Comparison of ENCODE assay signal across 17 mouse cellular contexts in the genomic region with DNA sequence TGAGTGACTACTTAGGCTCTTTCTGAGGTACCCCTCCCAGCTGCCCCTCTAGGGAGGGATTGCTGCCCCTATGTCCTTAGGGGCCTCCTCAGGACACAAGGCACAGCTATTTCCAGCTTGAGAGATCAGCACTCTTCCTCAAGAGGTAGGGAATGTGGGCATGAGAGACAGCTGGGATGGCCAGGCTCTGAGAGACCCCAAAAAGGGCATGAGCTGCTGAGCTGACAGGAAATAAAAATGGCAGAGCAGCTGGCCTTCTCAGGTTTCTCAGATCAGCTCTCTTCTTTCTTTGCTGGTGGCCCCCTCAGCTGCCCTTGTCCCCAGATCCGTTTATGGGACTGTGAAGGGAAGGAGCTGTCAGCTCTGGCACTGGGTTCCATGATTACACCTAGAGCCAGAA.
DNase-seq lines count a peak whose midpoint lies in the region; ATAC-seq and TF ChIP-seq lines count a peak whose summit lies in the region.
"Had no signal": no experiment of that assay in that cellular context is flagged by ENCODE, and none has a peak within 500 bp of the region (broad histone marks: within the 10 kb centered on the region; RNA-seq: fewer than 3 reads in every experiment).

No protein-coding gene starts in this region.

- no peak overlapping the region for H3K9ac ChIP-seq in heart, embryonic 15.5 days
- no peak overlapping the region for H3K9ac ChIP-seq in heart, embryonic 12.5 days
- no peak overlapping the region for H3K9ac ChIP-seq in limb, embryonic 13.5 days
- H3K9ac ChIP-seq: liver, postnatal 0 days had no signal

- no peaks in the 10 kb centered on the region for H3K27me3 ChIP-seq in heart, embryonic 15.5 days
- H3K27me3 ChIP-seq in heart, embryonic 12.5 days (replicated peaks): no peaks in the 10 kb centered on the region
- no peaks in the 10 kb centered on the region for H3K27me3 ChIP-seq in embryonic facial prominence, embryonic 10.5 days (replicated peaks; ENCODE audit: low read depth, poor library complexity, severe bottlenecking)
- no peaks in the 10 kb centered on the region for H3K27me3 ChIP-seq in limb, embryonic 13.5 days

- 0 out of 2 replicates have a peak overlapping the region, but pooled peaks have one; percentile 12 for H3K27ac ChIP-seq in heart, embryonic 15.5 days
- H3K27ac ChIP-seq in heart, embryonic 12.5 days (ENCODE audit: poor library complexity, severe bottlenecking): no peak overlapping the region
- H3K27ac ChIP-seq in embryonic facial prominence, embryonic 10.5 days (replicated peaks): peak overlapping the region; percentile 70
- H3K27ac ChIP-seq in gastrocnemius, adult 2 months: peak overlapping the region; percentile 96
- H3K27ac ChIP-seq in limb, embryonic 13.5 days: peak overlapping the region; percentile 56; the same call in 1 of the 2 replicates
- H3K27ac ChIP-seq: kidney, postnatal 0 days had no signal

- no peak for ATAC-seq in heart, embryonic 15.5 days (replicated peaks; ENCODE audit: insufficient number of reproducible peaks, insufficient read depth, low FRiP score, low read depth)
- ATAC-seq in heart, embryonic 12.5 days (ENCODE audit: insufficient number of reproducible peaks, low FRiP score): no peak
- peak; percentile 58 for ATAC-seq in limb, embryonic 13.5 days (ENCODE audit: low FRiP score, low read depth)
- ATAC-seq in granulocyte monocyte progenitor cell, adult 5-6 weeks (replicated peaks; ENCODE audit: poor library complexity, severe bottlenecking): no peak
- ATAC-seq: forebrain, embryonic 14.5 days; liver, postnatal 0 days; midbrain, embryonic 16.5 days had no signal

- no peak overlapping the region for H3K4me2 ChIP-seq in heart, embryonic 15.5 days
- no peak overlapping the region for H3K4me2 ChIP-seq in heart, embryonic 12.5 days
- no peak overlapping the region for H3K4me2 ChIP-seq in limb, embryonic 13.5 days (replicated peaks)

- no peaks in the 10 kb centered on the region for H3K9me3 ChIP-seq in heart, embryonic 15.5 days (replicated peaks)
- H3K9me3 ChIP-seq in heart, embryonic 12.5 days (replicated peaks): no peaks in the 10 kb centered on the region
- no peaks in the 10 kb centered on the region for H3K9me3 ChIP-seq in embryonic facial prominence, embryonic 10.5 days
- no peaks in the 10 kb centered on the region for H3K9me3 ChIP-seq in limb, embryonic 13.5 days

- no peaks in the 10 kb centered on the region for H3K36me3 ChIP-seq in heart, embryonic 15.5 days
- no peaks in the 10 kb centered on the region for H3K36me3 ChIP-seq in heart, embryonic 12.5 days
- no peaks in the 10 kb centered on the region for H3K36me3 ChIP-seq in embryonic facial prominence, embryonic 10.5 days (replicated peaks)
- no peaks in the 10 kb centered on the region for H3K36me3 ChIP-seq in limb, embryonic 13.5 days

- no peak for DNase-seq in embryonic facial prominence, embryonic 10.5 days (ENCODE audit: low spot score)
- DNase-seq in gastrocnemius, adult 2 months: peak; percentile 82
- DNase-seq in neural tube, embryonic 10.5 days (ENCODE audit: extremely low spot score, low spot score): no peak
- DNase-seq in yolk sac, embryonic 10.5 days (ENCODE audit: low spot score): no peak
- DNase-seq: adrenal gland, postnatal 14 days; cerebellum, adult 11 months; kidney, adult 11 months; liver, postnatal 0 days; retina, postnatal 1 day; thymus, postnatal 36 days had no signal

- no peak for TF ChIP-seq CTCF in gastrocnemius, adult 2 months (IDR thresholded peaks at IDR 0.05)

- intact Hi-C loops in gastrocnemius, adult 2 months (cut with DNase I): no loop called here

- no peak overlapping the region for H3K4me3 ChIP-seq in heart, embryonic 15.5 days
- H3K4me3 ChIP-seq in heart, embryonic 12.5 days: no peak overlapping the region
- no peak overlapping the region for H3K4me3 ChIP-seq in embryonic facial prominence, embryonic 10.5 days
- H3K4me3 ChIP-seq in gastrocnemius, adult 2 months: peak overlapping the region; percentile 55
- no peak overlapping the region for H3K4me3 ChIP-seq in limb, embryonic 13.5 days

- H3K4me1 ChIP-seq in heart, embryonic 15.5 days (replicated peaks): peaks cover 13% of the 10 kb centered on the region
- H3K4me1 ChIP-seq in heart, embryonic 12.5 days (replicated peaks): peaks cover 13% of the 10 kb centered on the region
- H3K4me1 ChIP-seq in embryonic facial prominence, embryonic 10.5 days: peaks cover 19% of the 10 kb centered on the region
- peaks cover 56% of the 10 kb centered on the region for H3K4me1 ChIP-seq in limb, embryonic 13.5 days

- 14% methylated on average over 1 of the region's 1 CpGs for WGBS in heart, embryonic 15.5 days
- 53% methylated on average over 1 of the region's 1 CpGs for WGBS in heart, embryonic 12.5 days
- WGBS in embryonic facial prominence, embryonic 10.5 days: 25% methylated on average over 1 of the region's 1 CpGs
- 18% methylated on average over 1 of the region's 1 CpGs for WGBS in limb, embryonic 13.5 days
